Mouse (Mus musculus): ENCODE measurements around the gene Gm28048. TPM values are rescaled to one million over a fixed set of nuclear protein-coding genes. Genes with fewer than 3 reads are reported as not detected.

Gene Gm28048
- polyA plus RNA-seq, 1 experiment = not detected

DNA sequence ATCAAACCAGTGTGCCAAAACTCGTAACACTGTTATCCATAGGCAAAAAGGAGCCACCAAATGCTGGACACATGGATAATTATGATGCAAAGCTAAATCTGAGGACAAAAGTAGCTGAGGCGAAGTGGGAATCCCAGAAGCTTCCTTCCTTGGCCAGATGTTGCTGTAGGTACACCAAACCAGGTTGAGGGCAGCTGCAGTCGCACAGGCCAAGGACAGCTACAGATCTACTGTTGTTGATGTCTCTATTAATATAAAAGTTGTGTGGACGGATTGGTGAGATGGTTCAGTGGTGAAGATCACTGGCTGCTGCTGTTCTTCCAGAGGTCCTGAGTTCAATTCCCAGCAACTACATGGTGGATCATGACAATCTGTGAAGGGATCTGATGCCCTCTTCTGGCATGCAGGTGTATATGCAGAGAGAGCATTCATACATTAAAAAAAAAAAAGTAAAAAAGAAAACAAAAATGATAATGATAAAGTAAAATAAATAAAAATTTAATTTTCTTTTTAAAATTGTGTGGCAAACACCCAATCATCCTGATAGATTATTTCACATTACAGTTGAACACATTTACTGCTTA is 24.0 kb downstream of the Gm28048 start:
- H3K4me1 ChIP-seq = peaks cover 21% of the 10 kb centered on the region
- no peaks in the 10 kb centered on the region for H3K27me3 ChIP-seq (replicated peaks)
- TF ChIP-seq GATA1 (IDR thresholded peaks at IDR 0.05; ENCODE audit: borderline replicate concordance, low read length) = no peak
- no peak for TF ChIP-seq FLI1 (IDR thresholded peaks at IDR 0.05; ENCODE audit: low read length)
- H3K4me3 ChIP-seq (replicated peaks) = no peak overlapping the region
- peaks cover 17% of the 10 kb centered on the region for H3K36me3 ChIP-seq (replicated peaks; ENCODE audit: low read length)
- H3K9me3 ChIP-seq = no peaks in the 10 kb centered on the region

DNA sequence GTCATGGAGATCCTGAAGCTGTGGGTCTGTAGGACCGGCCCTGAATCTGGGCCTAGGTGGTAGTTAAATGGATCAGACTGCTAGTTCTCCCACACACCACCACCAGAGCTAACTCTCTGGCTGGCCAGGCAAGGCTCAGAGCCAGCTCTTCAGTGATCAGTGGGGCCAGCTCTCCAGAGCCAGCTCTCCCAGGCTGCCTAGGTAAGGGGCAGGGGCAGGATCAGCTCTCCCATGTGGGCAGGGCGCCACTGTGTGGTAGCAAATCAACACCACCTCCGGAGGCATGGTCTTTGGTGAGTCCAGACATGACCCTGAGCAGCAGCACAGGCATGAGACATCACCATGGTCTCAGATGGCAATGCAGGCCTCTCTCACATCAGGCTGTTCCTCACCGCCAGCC is 25.1 kb downstream of the Gm28048 start:
- H3K27me3 ChIP-seq (replicated peaks) = no peaks in the 10 kb centered on the region
- no peaks in the 10 kb centered on the region for H3K9me3 ChIP-seq
- peaks cover 26% of the 10 kb centered on the region for H3K4me1 ChIP-seq
- no peak overlapping the region for H3K4me3 ChIP-seq (replicated peaks)
- TF ChIP-seq GATA1 (IDR thresholded peaks at IDR 0.05; ENCODE audit: borderline replicate concordance, low read length) (no peak), FLI1 (IDR thresholded peaks at IDR 0.05; ENCODE audit: low read length) (no peak)
- H3K36me3 ChIP-seq (replicated peaks; ENCODE audit: low read length) = peaks cover 20% of the 10 kb centered on the region

DNA sequence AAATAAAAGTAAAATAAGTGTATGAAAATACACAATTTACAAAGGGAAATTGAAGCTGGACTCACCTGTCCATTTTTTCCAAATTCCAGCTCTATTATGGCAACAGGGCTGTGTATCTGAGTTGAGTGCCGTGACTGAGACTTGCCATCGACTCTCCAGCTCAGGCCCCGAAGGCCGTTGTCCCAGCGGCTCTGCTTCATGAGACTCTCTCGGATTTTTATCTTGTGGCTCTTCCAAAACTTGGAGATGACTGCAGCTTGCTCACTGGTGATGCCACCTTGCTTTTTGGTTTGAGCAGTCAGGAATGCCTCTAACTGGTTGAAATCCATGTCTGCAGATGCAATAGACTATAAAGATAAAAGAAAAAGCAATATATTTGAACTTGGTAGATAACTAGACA is 25.5 kb downstream of the Gm28048 start:
- Histone ChIP-seq H3K4me3 (replicated peaks) (no peak overlapping the region), H3K9me3 (no peaks in the 10 kb centered on the region), H3K4me1 (peaks cover 26% of the 10 kb centered on the region), H3K36me3 (replicated peaks; ENCODE audit: low read length) (peaks cover 21% of the 10 kb centered on the region), H3K27me3 (replicated peaks) (no peaks in the 10 kb centered on the region)
- TF ChIP-seq GATA1 (IDR thresholded peaks at IDR 0.05; ENCODE audit: borderline replicate concordance, low read length) (no peak), FLI1 (IDR thresholded peaks at IDR 0.05; ENCODE audit: low read length) (no peak)

DNA sequence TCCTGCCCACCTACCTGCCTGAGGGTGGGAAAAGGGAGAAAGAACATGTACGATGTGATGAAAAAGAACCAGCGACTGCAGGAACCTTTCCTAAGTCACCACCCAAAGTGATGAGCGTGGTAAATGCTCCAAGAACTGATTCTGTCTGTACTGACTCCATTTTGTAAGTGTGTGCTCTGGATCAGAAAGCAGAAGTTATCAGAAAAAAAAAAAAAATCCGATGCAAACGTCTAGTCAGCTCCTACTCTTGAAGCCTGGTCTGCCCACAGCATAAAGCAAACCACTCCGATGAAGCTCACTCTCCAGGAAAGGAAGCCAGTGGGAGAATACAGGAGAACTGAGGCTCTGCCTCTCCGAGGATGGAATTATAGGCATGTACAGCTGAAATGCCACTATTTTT is 29.2 kb downstream of the Gm28048 start:
- TF ChIP-seq FLI1 (IDR thresholded peaks at IDR 0.05; ENCODE audit: low read length) (no peak), GATA1 (IDR thresholded peaks at IDR 0.05; ENCODE audit: borderline replicate concordance, low read length) (no peak)
- Histone ChIP-seq H3K9me3 (no peaks in the 10 kb centered on the region), H3K36me3 (replicated peaks; ENCODE audit: low read length) (peaks cover 20% of the 10 kb centered on the region), H3K27me3 (replicated peaks) (no peaks in the 10 kb centered on the region), H3K4me3 (replicated peaks) (no peak overlapping the region), H3K4me1 (peaks cover 32% of the 10 kb centered on the region)

DNA sequence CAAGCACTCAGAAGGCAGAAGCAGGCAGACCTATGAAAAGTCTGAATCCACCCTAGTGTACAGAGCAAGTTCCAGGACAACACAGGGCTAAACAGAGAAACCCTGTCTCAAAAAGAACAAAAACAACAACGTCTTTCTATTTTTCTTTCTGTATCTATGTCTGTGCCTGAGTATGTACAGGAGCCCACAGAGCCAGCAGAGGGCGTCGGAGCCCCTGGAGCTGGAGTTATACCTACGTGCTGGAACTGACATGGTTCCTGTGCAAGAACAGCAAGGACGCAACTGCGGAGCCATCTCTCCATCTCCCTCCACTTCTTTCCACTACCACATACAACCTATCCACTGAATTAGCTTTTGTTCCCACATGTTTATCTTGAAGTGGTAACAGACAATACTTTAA is 31.8 kb downstream of the Gm28048 start:
- Histone ChIP-seq H3K9me3 (no peaks in the 10 kb centered on the region), H3K4me3 (replicated peaks) (no peak overlapping the region), H3K4me1 (peaks cover 33% of the 10 kb centered on the region), H3K27me3 (replicated peaks) (no peaks in the 10 kb centered on the region), H3K36me3 (replicated peaks; ENCODE audit: low read length) (peaks cover 8% of the 10 kb centered on the region)
- TF ChIP-seq FLI1 (IDR thresholded peaks at IDR 0.05; ENCODE audit: low read length) (no peak), GATA1 (IDR thresholded peaks at IDR 0.05; ENCODE audit: borderline replicate concordance, low read length) (no peak)

DNA sequence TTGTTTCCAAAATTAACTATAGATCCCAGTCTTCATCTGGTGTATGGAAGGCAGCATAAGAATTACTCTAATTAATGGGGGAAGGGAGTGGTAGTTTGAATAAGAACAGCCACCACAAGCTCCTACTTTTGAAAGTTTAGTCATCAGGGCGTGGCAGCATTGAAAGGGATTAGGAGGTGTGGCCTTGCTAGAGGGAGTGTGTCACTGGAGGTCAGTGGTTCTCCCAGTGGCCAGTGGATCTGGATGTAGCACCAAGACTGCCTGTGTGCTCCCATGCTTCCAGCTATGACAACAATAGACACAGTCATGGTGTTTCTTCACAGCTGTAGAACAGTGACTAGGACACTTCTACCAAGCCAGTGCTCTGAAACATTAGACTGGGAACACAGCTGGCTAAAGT is 32.8 kb downstream of the Gm28048 start:
- Histone ChIP-seq H3K27me3 (replicated peaks) (no peaks in the 10 kb centered on the region), H3K4me3 (replicated peaks) (peak overlapping the region; percentile 50), H3K4me1 (peaks cover 33% of the 10 kb centered on the region), H3K9me3 (no peaks in the 10 kb centered on the region), H3K36me3 (replicated peaks; ENCODE audit: low read length) (peaks cover 4% of the 10 kb centered on the region)
- TF ChIP-seq GATA1 (IDR thresholded peaks at IDR 0.05; ENCODE audit: borderline replicate concordance, low read length) = no peak

- Histone ChIP-seq H3K4me3 (replicated peaks) (no peak overlapping the region), H3K4me1 (peaks cover 8% of the 10 kb centered on the region; the same call in 1 of the 2 replicates), H3K36me3 (replicated peaks; ENCODE audit: low read length) (no peaks in the 10 kb centered on the region), H3K9me3 (no peaks in the 10 kb centered on the region), H3K27me3 (replicated peaks) (no peaks in the 10 kb centered on the region)
- TF ChIP-seq FLI1 (IDR thresholded peaks at IDR 0.05; ENCODE audit: low read length) (no peak), GATA1 (IDR thresholded peaks at IDR 0.05; ENCODE audit: borderline replicate concordance, low read length) (no peak)
These were observed 42.9 kb downstream of the Gm28048 start for GRCm38 (mm10) chr11:22938983-22939382.

DNA sequence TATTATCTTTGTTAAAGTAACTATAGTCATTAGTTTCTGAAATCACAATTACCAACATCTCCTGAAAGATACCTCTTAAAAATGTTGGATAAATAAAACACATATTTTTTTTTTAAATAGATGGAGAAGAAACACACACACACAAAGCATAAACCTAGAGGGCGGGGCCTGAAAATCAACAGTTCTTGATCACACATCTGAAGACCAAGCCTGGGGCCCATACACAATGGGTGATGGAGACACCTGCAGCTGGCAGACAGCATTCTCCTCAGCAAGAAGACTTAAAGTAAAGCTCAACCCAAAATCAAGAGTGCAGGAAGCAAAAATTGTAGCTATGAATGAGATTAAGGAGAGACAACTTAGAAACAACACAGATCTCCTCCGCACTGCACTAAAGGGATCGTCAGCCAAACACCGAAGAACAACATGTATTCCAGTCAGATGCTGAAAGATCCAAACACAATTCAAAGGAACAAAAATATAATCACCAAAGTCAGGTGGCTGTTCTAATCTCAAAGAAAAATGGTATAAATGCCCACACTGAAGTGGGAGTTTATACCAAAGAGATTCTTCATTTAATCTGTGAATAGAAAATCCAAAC is 44.1 kb downstream of the Gm28048 start:
- TF ChIP-seq GATA1 (IDR thresholded peaks at IDR 0.05; ENCODE audit: borderline replicate concordance, low read length) (no peak), FLI1 (IDR thresholded peaks at IDR 0.05; ENCODE audit: low read length) (no peak)
- Histone ChIP-seq H3K4me1 (peaks cover 10% of the 10 kb centered on the region), H3K4me3 (replicated peaks) (no peak overlapping the region), H3K27me3 (replicated peaks) (no peaks in the 10 kb centered on the region), H3K9me3 (no peaks in the 10 kb centered on the region), H3K36me3 (replicated peaks; ENCODE audit: low read length) (no peaks in the 10 kb centered on the region)

DNA sequence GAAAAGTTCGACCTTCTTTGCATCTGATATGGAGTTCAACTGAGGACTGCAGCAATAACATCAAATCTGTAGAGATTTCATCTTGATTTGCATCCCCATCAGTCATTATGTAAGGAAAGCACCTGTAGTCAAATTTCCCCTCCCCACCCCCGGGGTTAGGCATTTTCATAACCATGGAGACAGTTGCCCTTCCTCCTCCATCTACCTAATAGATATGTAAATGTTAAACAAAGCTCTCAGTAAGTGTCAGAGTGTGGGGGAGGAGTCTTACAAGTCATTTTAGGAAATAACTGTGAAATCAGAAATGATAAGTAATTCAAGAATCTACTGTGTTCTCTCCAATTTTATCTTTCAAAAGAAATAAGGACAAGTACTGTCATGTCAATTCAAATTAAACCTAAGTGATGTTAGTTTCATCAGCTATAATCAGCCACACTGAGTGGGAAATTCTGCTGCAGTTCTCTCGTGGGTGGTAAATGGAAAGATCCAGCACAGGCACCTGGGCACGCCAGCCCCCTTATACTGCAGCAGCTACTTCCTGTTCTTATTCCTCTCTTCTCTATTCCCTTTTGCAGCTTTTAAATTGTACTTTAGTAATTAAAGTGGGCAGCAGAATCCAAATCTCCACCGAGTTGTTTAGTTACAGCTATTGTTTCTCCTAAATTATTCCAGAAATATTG is 45.3 kb downstream of the Gm28048 start:
- no peaks in the 10 kb centered on the region for H3K27me3 ChIP-seq (replicated peaks)
- no peaks in the 10 kb centered on the region for H3K36me3 ChIP-seq (replicated peaks; ENCODE audit: low read length)
- no peak overlapping the region for H3K4me3 ChIP-seq (replicated peaks)
- H3K4me1 ChIP-seq = peaks cover 21% of the 10 kb centered on the region
- TF ChIP-seq GATA1 (IDR thresholded peaks at IDR 0.05; ENCODE audit: borderline replicate concordance, low read length) (no peak), FLI1 (IDR thresholded peaks at IDR 0.05; ENCODE audit: low read length) (no peak)
- no peaks in the 10 kb centered on the region for H3K9me3 ChIP-seq

DNA sequence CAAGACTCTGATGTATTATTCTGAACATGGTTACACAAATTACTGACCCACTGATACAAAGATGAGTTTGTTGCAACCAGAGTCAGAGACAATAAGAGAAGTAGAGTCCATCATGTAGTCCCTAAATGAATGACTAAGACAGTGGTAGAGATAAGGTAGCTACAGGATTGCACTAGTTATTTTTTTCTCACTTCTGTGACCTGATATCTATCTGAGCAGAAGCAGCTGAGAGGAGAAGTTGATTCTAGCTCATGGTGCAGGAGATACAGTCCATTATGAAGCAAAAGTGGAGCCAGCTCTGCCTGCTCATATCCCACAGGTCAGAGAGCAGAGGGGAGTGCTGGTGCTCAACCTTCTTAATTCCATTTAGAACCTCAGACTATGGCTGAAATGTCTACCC is 49.7 kb downstream of the Gm28048 start:
- TF ChIP-seq FLI1 (IDR thresholded peaks at IDR 0.05; ENCODE audit: low read length) (no peak), GATA1 (IDR thresholded peaks at IDR 0.05; ENCODE audit: borderline replicate concordance, low read length) (no peak)
- Histone ChIP-seq H3K9me3 (no peaks in the 10 kb centered on the region), H3K4me3 (replicated peaks) (no peak overlapping the region), H3K36me3 (replicated peaks; ENCODE audit: low read length) (no peaks in the 10 kb centered on the region), H3K27me3 (replicated peaks) (no peaks in the 10 kb centered on the region), H3K4me1 (peaks cover 47% of the 10 kb centered on the region)
